Mouse (Mus musculus): ENCODE measurements around the gene Exoc6b. TPM values are rescaled to one million over a fixed set of nuclear protein-coding genes. Genes with fewer than 3 reads are reported as not detected.

Gene Exoc6b
- polyA plus RNA-seq, 1 experiment, result 9.3 TPM

DNA sequence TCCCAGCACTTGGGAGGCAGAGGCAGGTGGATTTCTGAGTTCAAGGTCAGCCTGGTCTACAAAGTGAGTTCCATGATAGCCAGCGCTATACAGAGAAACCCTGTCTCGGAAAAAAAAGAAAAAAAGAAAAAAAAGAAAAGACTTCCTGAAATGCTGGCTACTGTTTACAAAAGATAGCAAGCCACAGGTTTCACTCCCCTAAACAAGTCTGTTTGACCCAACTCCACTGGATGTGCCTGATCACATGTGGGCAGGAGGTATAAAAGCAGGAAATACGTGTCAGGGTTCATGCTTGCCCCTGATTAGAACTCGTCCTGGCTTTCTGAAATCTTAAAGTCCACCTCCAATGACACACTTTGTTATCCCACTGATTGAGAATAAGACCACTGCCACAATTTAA is 18.2 kb downstream of the Exoc6b start:
- TF ChIP-seq POLR2AphosphoS2 (IDR thresholded peaks at IDR 0.05; ENCODE audit: insufficient read length, low read depth), result no peak
- TF ChIP-seq USF1 (IDR thresholded peaks at IDR 0.05; ENCODE audit: low read depth), result no peak
- TF ChIP-seq E2F4 (IDR thresholded peaks at IDR 0.05; ENCODE audit: insufficient read depth), result no peak
- no peak for TF ChIP-seq TCF12 (IDR thresholded peaks at IDR 0.05; ENCODE audit: insufficient read depth, poor library complexity, severe bottlenecking)
- no peak for TF ChIP-seq POLR2A (IDR thresholded peaks at IDR 0.05; ENCODE audit: insufficient read length, low read depth)
- no peak for TF ChIP-seq MYOD1 (IDR thresholded peaks at IDR 0.05; ENCODE audit: control insufficient read depth in 1 of 3, insufficient read length in 2 of 3, low read depth in 2 of 3)
- no peak for TF ChIP-seq CEBPB (IDR thresholded peaks at IDR 0.05; ENCODE audit: insufficient read depth, poor library complexity, severe bottlenecking)
- TF ChIP-seq TCF3 (IDR thresholded peaks at IDR 0.05; ENCODE audit: insufficient read length, low read depth), result no peak
- TF ChIP-seq REST (IDR thresholded peaks at IDR 0.05; ENCODE audit: insufficient read depth, insufficient read length), result no peak
- no peak for TF ChIP-seq MYOG (IDR thresholded peaks at IDR 0.05; ENCODE audit: control insufficient read depth in 1 of 3, insufficient read depth in 1 of 3, insufficient read length in 2 of 3, low read depth in 2 of 3)

DNA sequence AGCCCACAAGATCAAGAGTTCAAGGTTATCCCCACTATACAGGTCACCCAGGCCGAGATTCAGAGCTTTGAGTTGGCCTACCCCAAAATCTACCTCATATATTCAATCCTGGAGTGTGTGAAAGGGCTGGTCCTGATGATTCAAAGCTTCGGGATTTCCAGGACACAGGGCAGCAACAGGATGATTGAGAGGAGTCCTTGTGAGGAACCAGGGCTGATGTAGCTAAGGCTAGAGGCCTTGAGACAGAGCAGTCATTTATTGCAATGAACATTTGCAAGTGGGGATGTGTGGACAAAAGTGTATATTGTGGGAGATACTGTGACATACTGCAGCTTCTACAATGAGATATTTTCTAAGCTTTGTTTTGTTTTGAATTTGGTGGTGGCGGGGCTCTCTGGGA is 22.8 kb downstream of the Exoc6b start:
- peaks cover 7% of the 10 kb centered on the region for H3K79me2 ChIP-seq (ENCODE audit: control insufficient read depth, insufficient read depth)
- no peak overlapping the region for H3K4me3 ChIP-seq
- H3ac ChIP-seq (ENCODE audit: control insufficient read depth, insufficient read length), result no peak overlapping the region
- no peak overlapping the region for H3K4me2 ChIP-seq (ENCODE audit: low read depth)
- H3K36me3 ChIP-seq (ENCODE audit: control insufficient read depth, insufficient read depth), result no peaks in the 10 kb centered on the region
- H3K27me3 ChIP-seq (ENCODE audit: control insufficient read depth, insufficient read depth, insufficient read length), result no peaks in the 10 kb centered on the region
- no peak for TF ChIP-seq E2F4 (IDR thresholded peaks at IDR 0.05; ENCODE audit: insufficient read depth)
- no peak for TF ChIP-seq MYOG (IDR thresholded peaks at IDR 0.05; ENCODE audit: control insufficient read depth in 1 of 3, insufficient read depth in 1 of 3, insufficient read length in 2 of 3, low read depth in 2 of 3)
- no peak for TF ChIP-seq SRF (IDR thresholded peaks at IDR 0.05; ENCODE audit: control insufficient read depth, insufficient read length, low read depth)
- no peak for TF ChIP-seq CEBPB (IDR thresholded peaks at IDR 0.05; ENCODE audit: insufficient read depth, poor library complexity, severe bottlenecking)
- TF ChIP-seq POLR2AphosphoS2 (IDR thresholded peaks at IDR 0.05; ENCODE audit: insufficient read length, low read depth), result no peak
- no peak for TF ChIP-seq TCF12 (IDR thresholded peaks at IDR 0.05; ENCODE audit: insufficient read depth, poor library complexity, severe bottlenecking)
- no peak for TF ChIP-seq MYOD1 (IDR thresholded peaks at IDR 0.05; ENCODE audit: control insufficient read depth in 1 of 3, insufficient read length in 2 of 3, low read depth in 2 of 3)
- TF ChIP-seq USF1 (IDR thresholded peaks at IDR 0.05; ENCODE audit: low read depth), result no peak
- TF ChIP-seq POLR2A (IDR thresholded peaks at IDR 0.05; ENCODE audit: insufficient read length, low read depth), result no peak

More for the DNA sequence above, 18.2 kb downstream of the Exoc6b start:
- Histone ChIP-seq H3K4me2 (ENCODE audit: low read depth) (no peak overlapping the region), H3K4me3 (no peak overlapping the region), H3ac (ENCODE audit: control insufficient read depth, insufficient read length) (no peak overlapping the region), H3K27me3 (ENCODE audit: control insufficient read depth, insufficient read depth, insufficient read length) (no peaks in the 10 kb centered on the region), H3K79me2 (ENCODE audit: control insufficient read depth, insufficient read depth) (no peaks in the 10 kb centered on the region), H3K36me3 (ENCODE audit: control insufficient read depth, insufficient read depth) (no peaks in the 10 kb centered on the region)

DNA sequence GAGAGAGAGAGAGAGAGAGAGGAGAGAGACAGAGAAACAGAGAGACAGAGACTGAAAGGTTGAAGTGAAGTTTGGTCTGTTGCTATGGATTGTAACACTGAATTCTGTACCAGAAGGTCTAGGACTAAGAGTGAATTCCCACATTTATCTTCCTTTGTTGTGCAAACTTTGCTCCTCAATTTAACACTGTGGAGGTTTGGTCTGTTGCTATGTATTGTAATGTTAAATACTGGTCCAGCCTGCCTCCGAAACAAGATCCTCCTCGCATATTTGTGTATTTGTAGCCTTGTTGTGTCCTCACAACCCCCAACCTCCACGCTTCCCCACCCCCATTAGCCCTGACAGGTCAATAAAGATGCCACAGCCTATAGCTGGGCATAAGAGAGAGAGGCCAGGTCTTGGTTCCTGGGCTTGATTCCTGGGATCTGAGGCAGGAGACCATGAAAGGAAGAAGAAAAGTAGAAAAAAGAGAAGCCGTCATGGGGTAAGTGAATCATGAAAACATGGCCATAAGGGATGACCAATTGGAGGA is 24.6 kb downstream of the Exoc6b start:
- TF ChIP-seq TCF12 (IDR thresholded peaks at IDR 0.05; ENCODE audit: insufficient read depth, poor library complexity, severe bottlenecking) (no peak), POLR2AphosphoS2 (IDR thresholded peaks at IDR 0.05; ENCODE audit: insufficient read length, low read depth) (no peak), REST (IDR thresholded peaks at IDR 0.05; ENCODE audit: insufficient read depth, insufficient read length) (no peak), MAX (IDR thresholded peaks at IDR 0.05; ENCODE audit: low read depth) (no peak), SRF (IDR thresholded peaks at IDR 0.05; ENCODE audit: control insufficient read depth, insufficient read length, low read depth) (no peak), USF1 (IDR thresholded peaks at IDR 0.05; ENCODE audit: low read depth) (no peak), TCF3 (IDR thresholded peaks at IDR 0.05; ENCODE audit: insufficient read length, low read depth) (no peak), POLR2A (IDR thresholded peaks at IDR 0.05; ENCODE audit: insufficient read length, low read depth) (no peak)
- Histone ChIP-seq H3K36me3 (ENCODE audit: control insufficient read depth, insufficient read depth) (no peaks in the 10 kb centered on the region), H3K4me3 (no peak overlapping the region), H3K4me2 (ENCODE audit: low read depth) (no peak overlapping the region), H3ac (ENCODE audit: control insufficient read depth, insufficient read length) (no peak overlapping the region), H3K79me2 (ENCODE audit: control insufficient read depth, insufficient read depth) (peaks cover 7% of the 10 kb centered on the region), H3K27me3 (ENCODE audit: control insufficient read depth, insufficient read depth, insufficient read length) (no peaks in the 10 kb centered on the region)

DNA sequence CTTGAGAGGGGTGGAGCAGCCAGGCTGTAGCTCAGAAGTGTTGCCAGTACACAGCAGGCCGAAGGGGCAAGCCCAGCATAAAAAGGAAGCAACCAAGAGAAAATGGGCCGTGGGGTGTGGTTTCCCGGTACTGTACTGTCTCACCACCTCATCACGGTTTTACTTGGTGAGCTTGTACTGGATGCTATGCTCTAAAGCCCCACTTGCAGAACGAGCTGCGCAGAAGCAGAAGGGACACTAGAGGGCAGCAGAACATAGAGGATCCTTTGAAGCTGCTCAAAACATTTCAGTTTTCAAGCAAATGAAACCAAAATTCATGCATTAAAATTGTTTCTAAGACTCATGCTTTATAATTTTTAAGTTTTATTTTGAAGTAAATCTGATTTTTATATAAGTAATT is 31.6 kb downstream of the Exoc6b start:
- H3K36me3 ChIP-seq (ENCODE audit: control insufficient read depth, insufficient read depth), result no peaks in the 10 kb centered on the region

GRCm38 (mm10) chr6:85029671-85030070 is 39.6 kb downstream of the Exoc6b start:
- H3K79me2 ChIP-seq (ENCODE audit: control insufficient read depth, insufficient read depth), result no peaks in the 10 kb centered on the region
- TF ChIP-seq MYOG (IDR thresholded peaks at IDR 0.05; ENCODE audit: control insufficient read depth in 1 of 3, insufficient read depth in 1 of 3, insufficient read length in 2 of 3, low read depth in 2 of 3) (no peak), POLR2A (IDR thresholded peaks at IDR 0.05; ENCODE audit: insufficient read length, low read depth) (no peak), MAX (IDR thresholded peaks at IDR 0.05; ENCODE audit: low read depth) (no peak), POLR2AphosphoS2 (IDR thresholded peaks at IDR 0.05; ENCODE audit: insufficient read length, low read depth) (no peak), SRF (IDR thresholded peaks at IDR 0.05; ENCODE audit: control insufficient read depth, insufficient read length, low read depth) (no peak), E2F4 (IDR thresholded peaks at IDR 0.05; ENCODE audit: insufficient read depth) (no peak), REST (IDR thresholded peaks at IDR 0.05; ENCODE audit: insufficient read depth, insufficient read length) (no peak), TCF12 (IDR thresholded peaks at IDR 0.05; ENCODE audit: insufficient read depth, poor library complexity, severe bottlenecking) (no peak), MYOD1 (IDR thresholded peaks at IDR 0.05; ENCODE audit: control insufficient read depth in 1 of 3, insufficient read length in 2 of 3, low read depth in 2 of 3) (no peak), TCF3 (IDR thresholded peaks at IDR 0.05; ENCODE audit: insufficient read length, low read depth) (no peak), CEBPB (IDR thresholded peaks at IDR 0.05; ENCODE audit: insufficient read depth, poor library complexity, severe bottlenecking) (no peak), USF1 (IDR thresholded peaks at IDR 0.05; ENCODE audit: low read depth) (no peak)
- no peak overlapping the region for H3K4me2 ChIP-seq (ENCODE audit: low read depth)
- no peaks in the 10 kb centered on the region for H3K27me3 ChIP-seq (ENCODE audit: control insufficient read depth, insufficient read depth, insufficient read length)
- no peaks in the 10 kb centered on the region for H3K36me3 ChIP-seq (ENCODE audit: control insufficient read depth, insufficient read depth)
- no peak overlapping the region for H3K4me3 ChIP-seq
- H3ac ChIP-seq (ENCODE audit: control insufficient read depth, insufficient read length), result no peak overlapping the region

More for the DNA sequence above, 31.6 kb downstream of the Exoc6b start:
- Histone ChIP-seq H3ac (ENCODE audit: control insufficient read depth, insufficient read length) (no peak overlapping the region), H3K79me2 (ENCODE audit: control insufficient read depth, insufficient read depth) (peaks cover 14% of the 10 kb centered on the region), H3K4me2 (ENCODE audit: low read depth) (no peak overlapping the region), H3K4me3 (no peak overlapping the region), H3K27me3 (ENCODE audit: control insufficient read depth, insufficient read depth, insufficient read length) (no peaks in the 10 kb centered on the region)
- TF ChIP-seq POLR2A (IDR thresholded peaks at IDR 0.05; ENCODE audit: insufficient read length, low read depth) (no peak), CEBPB (IDR thresholded peaks at IDR 0.05; ENCODE audit: insufficient read depth, poor library complexity, severe bottlenecking) (no peak), USF1 (IDR thresholded peaks at IDR 0.05; ENCODE audit: low read depth) (no peak), E2F4 (IDR thresholded peaks at IDR 0.05; ENCODE audit: insufficient read depth) (no peak), POLR2AphosphoS2 (IDR thresholded peaks at IDR 0.05; ENCODE audit: insufficient read length, low read depth) (no peak), MYOG (IDR thresholded peaks at IDR 0.05; ENCODE audit: control insufficient read depth in 1 of 3, insufficient read depth in 1 of 3, insufficient read length in 2 of 3, low read depth in 2 of 3) (no peak)

All from myocyte (in vitro differentiated cells).